Mouse (Mus musculus) yolk sac, embryonic 10.5 days (tissue): ENCODE data around the gene Serp2.

Experiments used
- DNase-seq: peaks from one replicate; pipeline ENCODE4 v3.0.0-alpha.2; 2017; ENCODE audit warnings: low spot score

Serp2 gene

DNA sequence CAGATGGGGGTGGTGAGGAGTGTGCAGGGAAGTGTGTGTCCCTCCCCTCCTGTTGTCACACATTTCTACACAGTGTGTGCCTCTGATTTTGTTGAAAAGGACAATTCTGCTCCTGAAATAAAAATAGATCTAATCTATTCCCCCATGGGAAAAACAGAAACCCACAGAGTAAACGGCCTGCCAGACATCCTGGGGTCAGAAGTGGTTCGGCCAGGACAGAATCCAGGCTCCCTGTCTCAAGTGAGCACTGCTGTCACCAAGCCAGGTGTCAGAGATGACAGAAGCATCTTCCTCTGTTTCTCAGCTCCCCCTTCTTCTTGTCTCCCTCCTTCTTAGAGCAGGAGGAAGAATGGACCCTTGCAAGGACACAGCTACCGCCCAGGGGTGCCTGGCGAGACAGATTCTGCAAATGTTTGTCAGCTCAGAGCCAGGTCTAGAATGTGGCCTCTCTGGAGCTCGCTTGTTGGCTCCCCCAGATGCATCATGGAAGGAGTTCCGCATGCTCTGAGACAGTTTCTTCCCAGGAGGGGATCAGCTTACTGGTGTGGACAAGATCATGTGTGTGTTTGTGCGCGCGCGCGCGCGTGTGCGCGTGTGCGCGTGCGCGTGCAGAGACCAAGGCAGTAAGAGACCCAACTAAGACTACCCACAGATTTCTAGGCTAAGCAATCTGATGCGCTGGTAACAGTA is 29.5 kb downstream of the Serp2 start:
- DNase-seq: no peak

DNA sequence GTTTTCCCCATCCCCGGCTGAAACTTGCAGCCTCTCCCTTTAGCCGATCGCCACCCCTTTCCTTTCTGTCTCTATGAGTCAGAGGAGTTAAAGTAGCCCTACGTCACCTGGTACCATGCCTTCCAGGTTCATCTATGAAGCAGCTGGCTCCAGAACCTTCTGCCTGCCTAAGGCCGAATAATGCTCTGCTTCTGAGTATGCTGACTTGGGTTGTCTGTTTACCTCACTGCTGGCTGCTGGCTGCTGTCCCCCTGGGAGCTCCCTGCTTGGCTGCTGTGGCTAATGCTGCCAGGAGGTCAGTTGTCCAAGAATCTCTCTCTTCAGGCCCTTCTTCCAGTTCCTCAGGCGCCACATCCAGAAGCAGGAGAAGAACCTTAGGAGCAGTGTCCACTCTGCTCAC is 30.2 kb downstream of the Serp2 start:
- no peak for DNase-seq

DNA sequence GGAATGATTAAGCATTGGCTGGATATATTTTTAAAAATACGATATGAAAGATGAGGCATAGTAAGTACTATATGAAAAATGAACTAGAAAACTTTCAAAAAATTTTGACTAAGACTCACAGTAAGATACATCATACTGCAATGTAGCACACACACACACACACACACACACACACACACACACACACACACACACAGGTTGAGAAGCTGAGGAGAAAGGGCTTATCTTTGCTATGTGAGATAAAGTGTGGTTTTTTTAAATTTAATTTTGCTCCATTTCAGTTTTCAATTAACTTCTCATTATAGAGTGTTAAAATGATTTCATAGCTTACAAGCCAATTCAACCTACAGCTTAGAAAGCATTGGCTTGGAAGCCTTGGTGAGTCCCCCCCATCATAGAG is 33.3 kb downstream of the Serp2 start:
- DNase-seq: no peak

DNA sequence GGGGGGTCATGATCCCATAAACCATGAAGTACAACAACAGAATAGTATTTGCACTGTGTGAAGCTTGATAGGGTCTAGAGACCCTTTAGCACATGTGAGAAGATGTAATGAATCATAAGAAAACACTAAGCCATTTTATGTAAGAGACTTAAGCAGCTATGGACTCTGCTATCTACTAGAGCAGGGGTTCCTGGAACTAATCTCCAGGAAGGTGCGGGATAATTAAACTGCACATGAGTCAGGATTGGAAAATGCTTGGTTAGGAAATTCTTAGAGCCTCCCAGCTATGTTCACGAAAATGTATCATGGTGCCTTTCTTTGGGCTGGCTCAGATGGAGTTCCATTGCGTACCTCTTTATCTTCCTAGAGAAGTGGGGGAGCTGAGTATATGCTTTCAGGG is 35.4 kb downstream of the Serp2 start:
- no peak for DNase-seq

DNA sequence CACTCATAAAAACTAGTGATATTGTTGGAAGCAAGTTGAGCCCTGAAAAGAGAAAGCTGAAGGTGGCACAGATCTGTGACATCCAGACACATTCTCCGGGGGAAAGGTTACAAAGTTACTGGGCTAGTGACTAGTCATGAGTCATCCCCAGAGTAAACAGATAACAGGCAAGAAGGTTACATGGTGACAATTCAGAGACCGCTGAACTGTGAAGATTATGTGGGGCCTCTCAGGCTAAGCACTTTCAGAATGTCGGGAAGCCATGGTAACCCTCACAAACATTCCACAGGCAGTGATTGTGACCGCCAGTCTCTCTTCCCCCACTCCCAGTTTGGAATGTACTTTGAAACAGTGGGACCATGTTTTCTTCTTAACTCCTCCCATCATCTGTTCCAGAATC is 36.1 kb downstream of the Serp2 start:
- DNase-seq: peak; percentile 82

- no peak for DNase-seq
These were observed 38.5 kb downstream of the Serp2 start for GRCm38 (mm10) chr14:76518217-76518616.

DNA sequence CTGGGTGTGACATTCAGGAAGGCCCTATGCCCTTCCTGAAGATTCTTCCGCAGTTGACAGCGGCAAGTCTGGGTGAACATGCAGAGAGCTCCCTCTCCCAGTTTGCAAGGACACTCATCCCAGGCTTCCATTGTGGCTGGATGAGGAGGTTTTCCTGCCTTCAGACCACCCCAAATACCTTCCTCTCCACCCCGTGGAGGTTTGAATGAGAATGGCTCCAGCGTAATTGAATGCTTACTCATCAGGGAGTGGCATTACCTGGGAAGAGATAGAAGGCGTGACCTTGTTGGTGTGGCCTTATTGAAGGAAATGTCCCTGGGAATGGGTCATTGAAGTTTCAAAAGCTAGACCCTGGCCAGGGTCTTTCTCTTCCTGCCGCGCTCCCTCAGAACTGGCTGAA is 41.1 kb downstream of the Serp2 start:
- no peak for DNase-seq

GRCm38 (mm10) chr14:76514050-76514585 is 42.6 kb downstream of the Serp2 start:
- no peak for DNase-seq

DNA sequence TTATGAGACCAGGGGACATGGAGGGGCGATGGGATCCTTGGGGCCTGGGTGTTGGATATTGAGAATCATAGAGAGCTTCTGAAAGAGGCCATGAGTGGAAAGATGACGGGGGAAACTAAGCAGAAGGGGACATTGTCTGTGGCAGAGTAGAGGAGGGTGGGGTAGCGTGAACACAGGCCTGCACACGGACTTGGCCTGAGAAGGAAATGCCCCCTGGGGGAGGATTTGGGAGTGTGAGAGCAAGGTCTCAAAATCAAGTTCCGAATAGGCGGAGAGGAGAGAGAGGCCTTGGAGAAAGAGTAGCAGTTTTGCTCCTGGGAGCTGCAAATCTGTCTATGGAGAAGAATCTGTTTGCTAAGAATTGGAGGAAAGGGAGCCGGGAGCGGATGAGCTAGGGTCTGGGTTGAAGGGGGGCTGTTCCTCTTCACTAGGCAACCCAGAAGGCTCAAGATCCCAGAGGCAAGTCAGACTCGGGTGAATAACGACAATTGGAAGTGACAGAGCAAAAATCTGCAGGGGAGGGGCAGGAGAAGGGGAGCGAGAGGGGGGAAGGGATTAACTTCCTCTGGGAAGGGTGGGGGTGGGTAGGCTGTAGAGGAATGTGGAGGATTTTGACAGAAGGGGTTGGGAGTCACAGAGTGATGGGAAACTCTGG is 43.2 kb downstream of the Serp2 start:
- DNase-seq: no peak

- DNase-seq: no peak
These were observed 44.7 kb downstream of the Serp2 start for GRCm38 (mm10) chr14:76511971-76512370.

DNA sequence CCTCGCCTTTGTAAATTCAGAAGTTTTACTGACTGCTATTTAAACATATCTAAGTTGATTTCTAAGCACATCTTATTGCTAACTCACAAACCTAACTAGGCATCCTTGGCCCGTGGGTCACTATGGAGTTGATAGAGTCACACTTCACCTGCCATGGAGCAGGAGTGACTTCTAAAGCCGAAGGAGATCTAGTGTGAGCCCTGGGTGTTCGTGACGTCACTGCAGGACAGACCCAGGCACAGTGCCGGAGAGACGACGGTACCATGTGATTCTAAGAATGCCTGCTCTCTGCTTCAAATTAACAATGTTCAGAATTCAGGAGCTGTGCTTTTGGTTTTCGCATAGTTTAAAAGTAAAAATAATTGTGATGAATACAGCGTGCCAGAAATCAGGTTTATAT is 48.0 kb downstream of the Serp2 start:
- no peak for DNase-seq

- no peak for DNase-seq
These were observed 48.7 kb downstream of the Serp2 start for GRCm38 (mm10) chr14:76507804-76508500.

DNA sequence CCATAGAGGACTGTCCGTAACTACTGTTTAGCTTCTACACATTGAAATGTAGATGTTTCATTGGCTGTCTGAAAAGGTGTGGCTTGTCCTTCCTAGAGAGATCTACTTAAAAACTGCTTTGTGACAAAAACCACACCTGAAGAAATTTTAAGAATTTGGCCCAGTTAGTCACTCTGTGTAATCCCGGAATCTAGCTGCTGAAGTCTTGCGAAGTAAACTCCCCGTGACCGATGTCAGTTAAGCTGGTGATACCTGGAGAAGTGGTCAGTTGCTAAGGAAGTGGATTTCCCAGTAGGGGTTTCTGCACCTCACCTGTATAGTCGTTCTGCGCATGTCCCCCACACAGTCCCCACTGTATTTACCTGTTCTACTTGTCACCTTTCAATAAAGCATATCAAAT is 49.3 kb downstream of the Serp2 start:
- no peak for DNase-seq

DNA sequence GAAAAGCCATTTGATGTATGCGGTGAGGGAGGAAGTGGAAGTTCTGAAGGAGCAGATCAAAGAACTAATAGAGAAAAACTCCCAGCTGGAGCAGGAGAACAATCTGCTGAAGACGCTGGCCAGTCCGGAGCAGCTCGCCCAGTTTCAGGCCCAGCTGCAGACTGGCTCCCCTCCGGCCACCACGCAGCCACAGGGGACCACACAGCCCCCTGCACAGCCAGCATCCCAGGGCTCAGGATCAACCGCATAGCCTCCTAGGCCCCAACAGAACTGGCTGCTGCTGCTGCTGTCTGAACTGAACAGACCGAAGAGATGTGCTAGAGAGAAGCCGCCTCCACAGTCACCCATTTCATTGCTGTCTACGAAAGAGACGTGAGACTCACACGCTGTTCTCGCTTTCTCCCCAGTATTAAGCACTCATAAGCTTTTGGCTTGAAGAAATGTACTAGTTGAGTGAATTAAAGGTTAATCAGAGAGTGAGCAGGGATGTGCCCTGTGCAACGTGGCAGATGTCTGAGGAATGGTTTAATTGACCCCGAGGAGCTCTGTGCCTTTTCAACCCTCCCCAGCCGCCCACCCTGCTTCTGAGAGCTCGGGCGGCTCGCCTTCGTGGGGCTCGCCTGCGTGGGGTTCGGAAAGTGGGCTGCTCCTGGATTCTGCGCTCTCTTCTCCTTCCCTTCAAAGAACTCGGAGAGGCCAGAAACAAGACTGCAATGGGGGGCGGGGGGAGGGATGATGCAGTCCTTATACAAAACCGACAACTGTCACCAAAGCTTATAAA is 50.1 kb downstream of the Serp2 start:
- DNase-seq: no peak

DNA sequence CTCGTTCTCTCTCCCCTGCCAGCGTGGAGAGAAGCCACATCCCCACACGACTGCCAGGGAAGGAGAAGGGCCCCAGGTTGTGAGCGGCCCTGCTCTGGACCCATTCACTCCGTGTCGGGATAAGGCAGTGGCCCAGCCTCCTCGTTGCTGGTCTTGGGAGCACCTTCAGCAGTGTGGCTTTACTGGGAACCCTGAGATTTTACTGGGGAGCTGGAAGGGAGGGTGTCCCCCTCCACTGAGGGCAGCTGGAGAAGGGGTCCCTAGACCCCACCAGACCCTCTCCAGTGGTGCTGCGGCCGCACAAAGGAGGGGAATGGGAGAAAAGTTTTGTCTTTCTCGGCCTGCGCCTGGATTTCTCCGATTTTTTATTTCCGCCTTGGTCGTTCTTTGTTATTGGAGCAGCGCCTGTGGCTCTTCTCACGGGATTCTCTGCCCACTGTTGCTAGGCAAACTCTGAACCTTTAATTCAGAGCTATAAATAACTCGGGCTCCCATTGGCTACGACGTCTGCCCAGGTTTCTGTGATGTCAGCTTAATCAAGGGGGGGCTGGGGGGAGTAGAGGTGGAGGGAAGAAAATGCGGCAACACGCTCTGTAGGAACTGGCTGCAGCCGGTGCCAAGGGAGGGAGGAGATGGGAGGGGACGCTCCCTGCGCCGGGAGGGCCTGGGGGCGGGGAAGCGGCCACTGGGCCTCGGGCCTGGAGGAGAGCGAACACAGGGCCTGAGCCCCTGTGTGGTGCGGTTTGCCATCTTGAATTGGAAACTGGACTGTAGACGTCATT is 51.1 kb downstream of the Serp2 start:
- peak; percentile 96 for DNase-seq

- no peak for DNase-seq
These were observed 51.6 kb downstream of the Serp2 start for GRCm38 (mm10) chr14:76505101-76505438.

DNA sequence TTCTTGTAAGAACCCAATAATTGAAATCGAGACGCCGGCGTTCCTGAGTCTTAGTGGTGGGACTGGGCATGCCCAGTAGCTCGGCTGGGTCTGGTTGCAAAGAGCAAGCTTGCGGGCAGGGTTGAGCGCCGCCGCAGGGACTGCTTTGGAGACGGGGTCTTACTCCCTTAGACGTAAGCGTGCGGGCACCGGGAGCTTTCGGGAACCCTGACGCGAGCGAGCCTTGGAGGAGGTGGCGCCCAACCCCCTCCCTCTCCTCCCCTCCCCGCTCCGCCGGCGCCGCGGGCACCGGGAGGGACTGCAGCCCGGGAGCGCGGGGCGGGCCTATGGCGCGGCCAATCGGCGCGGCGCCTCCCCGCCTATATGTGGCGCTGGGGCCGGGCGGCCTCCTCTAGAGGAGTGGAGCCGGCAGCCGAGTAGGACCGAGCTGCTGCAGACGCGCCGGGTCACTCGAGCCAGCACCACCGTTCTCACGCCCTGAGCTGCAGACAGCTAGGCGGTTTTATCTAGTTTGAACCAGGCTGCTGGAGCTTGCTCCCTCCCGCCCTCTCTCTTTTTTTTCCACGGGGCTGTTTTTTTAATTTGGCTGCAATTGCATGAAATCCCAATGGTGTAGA is 52.5 kb downstream of the Serp2 start:
- peak; percentile 95 for DNase-seq

GRCm38 (mm10) chr14:76503231-76503851 is 53.3 kb downstream of the Serp2 start:
- DNase-seq: no peak

DNA sequence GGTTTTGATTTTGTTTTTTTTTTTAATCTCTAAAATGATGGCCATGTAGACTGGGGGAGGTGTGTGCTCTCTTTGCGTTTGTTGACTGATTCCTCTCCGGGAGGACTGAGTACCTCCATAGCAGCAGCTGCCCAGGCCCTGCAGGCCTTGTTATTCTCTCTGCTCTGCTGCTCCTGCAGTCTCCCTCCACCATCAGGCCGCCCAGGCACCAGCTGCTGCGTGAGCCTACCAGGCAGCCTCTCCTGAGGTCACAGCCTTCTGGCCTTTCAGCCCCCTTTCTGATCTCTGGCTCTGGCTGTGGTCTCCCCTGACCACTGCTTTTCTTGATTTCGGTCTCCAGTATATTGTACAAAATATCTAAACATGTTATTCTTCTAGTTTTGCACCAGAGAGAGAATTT is 56.7 kb downstream of the Serp2 start:
- DNase-seq: no peak

DNA sequence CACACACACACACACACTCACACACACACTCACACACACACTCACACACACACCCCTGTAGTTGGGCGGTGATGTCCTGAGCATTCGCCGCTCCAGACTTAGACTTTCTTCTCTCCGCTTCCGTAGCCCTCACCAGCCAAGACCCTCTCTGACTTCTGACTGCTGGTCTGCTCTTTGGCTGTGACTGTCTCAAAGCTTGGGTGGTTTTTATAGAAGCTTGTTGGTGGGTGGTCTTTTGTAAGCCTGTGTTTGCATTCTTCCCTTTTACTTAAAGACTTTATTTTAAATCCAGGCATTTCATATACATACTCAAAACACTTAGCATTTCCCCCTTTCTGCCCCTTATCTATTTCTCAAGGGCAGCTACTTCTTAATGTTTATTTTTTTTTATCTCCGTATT is 57.2 kb downstream of the Serp2 start:
- DNase-seq: no peak

GRCm38 (mm10) chr14:76498210-76498609 is 58.5 kb downstream of the Serp2 start:
- no peak for DNase-seq
